Mouse (Mus musculus): ENCODE measurements around the gene Gm20388.

- TF ChIP-seq POLR2A (IDR thresholded peaks at IDR 0.05; ENCODE audit: low read depth, low read length) (no peak), CTCF (conservative IDR thresholded peaks at IDR 0.05; ENCODE audit: insufficient read depth, insufficient read length, low read depth, low read length) (no peak)
These were observed 2794.0 kb downstream of the Gm20388 start for GRCm38 (mm10) chr8:122704612-122705011.

Measured in kidney, adult 2 months (tissue).